Mouse (Mus musculus) ES-E14 (cell line): ENCODE results near the gene Galnt14. TPM values are rescaled to one million over a fixed set of nuclear protein-coding genes. Genes with fewer than 3 reads are reported as not detected.

Source experiments
- DNase-seq: peaks from one replicate; pipeline ENCODE4 v3.0.0-alpha.2; 2013; ENCODE audit warnings: low read depth, low spot score
- H3K27ac ChIP-seq: 2 replicates; pipeline ENCODE4 v1.5.1; 2012; ENCODE audit warnings: low read depth, mild to moderate bottlenecking, low read length, moderate library complexity, mixed read lengths; ENCODE audit not compliant: poor library complexity, insufficient read depth, severe bottlenecking
- H3K36me3 ChIP-seq: 2 replicates; pipeline ENCODE4 v1.6.1; 2012; ENCODE audit warnings: mild to moderate bottlenecking, low read length, moderate library complexity, mixed read lengths; ENCODE audit not compliant: control insufficient read depth, poor library complexity, insufficient read depth, severe bottlenecking
- H3K4me1 ChIP-seq, 2 experiments: fragments of 150-350 bp in 1 of 2; sonication (generic) in 1 of 2; 2 replicates each; pipeline ENCODE4 v1.6.1; 2012; ENCODE audit warnings: low read length in 2 of 2, mild to moderate bottlenecking in 1 of 2, mixed read lengths in 1 of 2; ENCODE audit not compliant: control insufficient read depth in 2 of 2, insufficient read depth in 2 of 2, poor library complexity in 1 of 2
- H3K4me3 ChIP-seq, 2 experiments: fragments of 150-350 bp in 1 of 2; sonication (generic) in 1 of 2; 2 replicates each; pipeline ENCODE4 v1.5.1; 2012; ENCODE audit warnings: low read length in 2 of 2, low read depth in 1 of 2, mild to moderate bottlenecking in 1 of 2, mixed read lengths in 1 of 2; ENCODE audit not compliant: insufficient read depth in 1 of 2, poor library complexity in 1 of 2, severe bottlenecking in 1 of 2
- H3K9ac ChIP-seq: 2 replicates; pipeline ENCODE4 v1.6.1; 2012; ENCODE audit warnings: low read depth, mild to moderate bottlenecking, low read length, mixed read lengths; ENCODE audit not compliant: poor library complexity, insufficient read depth, severe bottlenecking
- H3K9me3 ChIP-seq: fragments of 150-350 bp; sonication (generic); 2 replicates; pipeline ENCODE4 v1.6.1; 2012; ENCODE audit warnings: low read depth, mild to moderate bottlenecking, low read length; ENCODE audit not compliant: control insufficient read depth, insufficient read depth
- CHD2 ChIP-seq: IDR thresholded peaks from 2 replicates; pipeline ENCODE4 v1.6.1; 2014; ENCODE audit warnings: mild to moderate bottlenecking, low read depth, low read length, inconsistent platforms
- HCFC1 ChIP-seq: IDR thresholded peaks from 2 replicates; pipeline ENCODE4 v1.6.1; 2012; ENCODE audit warnings: low read length, inconsistent platforms, borderline replicate concordance; ENCODE audit not compliant: insufficient read depth
- MAFK ChIP-seq: IDR thresholded peaks from 2 replicates; pipeline ENCODE4 v1.6.1; 2014; ENCODE audit warnings: mild to moderate bottlenecking, low read depth, low read length, inconsistent platforms; ENCODE audit not compliant: insufficient read depth
- ZC3H11A ChIP-seq: IDR thresholded peaks from 2 replicates; pipeline ENCODE4 v1.6.1; 2012; ENCODE audit warnings: low read depth, mild to moderate bottlenecking, inconsistent platforms, low read length, borderline replicate concordance
- ZNF384 ChIP-seq: IDR thresholded peaks from 2 replicates; pipeline ENCODE4 v1.6.1; 2012; ENCODE audit warnings: low read depth, low read length, inconsistent platforms
- in situ Hi-C, 2 experiments: fragments of 600-800 bp; cut with MboI; formaldehyde crosslinking; loops; one replicate each; pipeline ENCODE4 v1.15.1; 2025; ENCODE audit warnings: low sequenced_read_pairs in 2 of 2, inconsistent platforms in 1 of 2; ENCODE audit not compliant: unreplicated experiment in 2 of 2
- total RNA-seq: library from RNA; depleted of rRNA; stranded (reverse); fragments of 300-350 nt; gene quantifications from 2 replicates; pipeline ENCODE4 v1.2.3, GENCODE M21; 2012

The Galnt14 gene
- total RNA-seq, 1 experiment = 4.6 TPM

DNA sequence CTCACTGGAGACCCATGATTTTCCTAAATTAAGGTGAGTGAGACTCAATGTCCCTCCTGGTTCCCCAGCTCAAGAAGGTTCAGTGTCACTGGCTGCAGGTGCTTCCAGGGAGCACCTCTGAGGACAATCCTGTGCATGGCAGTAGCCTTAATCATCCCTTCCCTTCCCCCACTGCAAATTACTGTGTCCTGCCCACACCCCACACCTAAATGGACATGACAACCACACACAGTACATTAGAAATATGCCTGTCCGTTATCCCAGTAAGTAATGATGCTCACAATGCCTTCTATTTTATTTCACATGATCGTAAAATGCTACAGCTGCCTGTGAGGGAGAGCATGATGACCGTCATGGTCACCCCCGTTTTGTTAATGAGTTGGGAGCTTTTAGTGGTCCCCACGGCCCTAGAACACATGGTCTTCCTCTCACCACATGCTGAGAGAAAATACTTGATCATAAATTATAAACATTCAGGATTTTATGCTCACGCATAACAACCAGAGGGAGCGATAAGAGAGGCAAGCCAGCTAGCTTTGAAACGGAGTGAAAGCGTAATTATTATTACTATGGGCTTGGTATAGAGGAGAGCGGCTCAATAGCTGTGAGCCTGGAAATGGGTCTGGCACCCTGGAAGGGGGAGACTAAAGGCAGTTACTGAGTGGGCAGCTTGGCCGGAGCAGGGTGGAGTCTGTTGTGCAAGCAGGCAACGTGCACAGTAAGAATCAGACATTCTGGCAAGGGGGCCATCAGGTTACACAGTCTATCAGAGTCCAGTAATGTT is 161.3 kb downstream of the Galnt14 start:
- Histone ChIP-seq H3K36me3 (no peaks in the 10 kb centered on the region), H3K9ac (no peak overlapping the region), H3K4me1 (no peaks in the 10 kb centered on the region), H3K4me3 (no peak overlapping the region), H3K27ac (no peak overlapping the region), H3K9me3 (no peaks in the 10 kb centered on the region)
- in situ Hi-C loops = no loop called here
- TF ChIP-seq ZNF384 (no peak), CHD2 (no peak), HCFC1 (no peak)
- no peak for DNase-seq

DNA sequence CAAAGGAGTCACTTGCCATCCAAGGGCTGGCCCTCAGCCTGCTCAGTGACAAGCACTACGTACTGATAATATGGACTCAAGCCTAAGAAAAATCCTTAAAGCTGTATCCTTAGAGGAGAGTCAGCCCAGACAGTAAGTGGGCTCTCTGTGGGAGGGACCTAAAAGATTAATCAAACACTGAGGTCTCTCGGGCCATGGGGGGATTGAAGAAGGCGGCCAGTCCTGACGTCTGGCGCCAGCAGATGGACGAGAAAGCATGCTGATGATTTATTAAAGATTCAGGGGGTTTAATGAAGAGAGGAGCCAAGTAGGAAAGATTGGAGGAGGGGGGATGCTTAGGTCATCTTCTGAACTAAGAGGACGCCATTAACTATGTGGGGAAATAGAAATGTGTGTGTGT is 162.1 kb downstream of the Galnt14 start:
- no peak for DNase-seq
- Histone ChIP-seq H3K36me3 (no peaks in the 10 kb centered on the region), H3K4me1 (no peaks in the 10 kb centered on the region), H3K27ac (no peak overlapping the region), H3K9ac (no peak overlapping the region), H3K9me3 (no peaks in the 10 kb centered on the region), H3K4me3 (no peak overlapping the region)
- in situ Hi-C loops = no loop called here
- TF ChIP-seq MAFK = no peak
- TF ChIP-seq HCFC1 = no peak
- no peak for TF ChIP-seq ZC3H11A
- TF ChIP-seq CHD2 = no peak
- TF ChIP-seq ZNF384 = no peak

DNA sequence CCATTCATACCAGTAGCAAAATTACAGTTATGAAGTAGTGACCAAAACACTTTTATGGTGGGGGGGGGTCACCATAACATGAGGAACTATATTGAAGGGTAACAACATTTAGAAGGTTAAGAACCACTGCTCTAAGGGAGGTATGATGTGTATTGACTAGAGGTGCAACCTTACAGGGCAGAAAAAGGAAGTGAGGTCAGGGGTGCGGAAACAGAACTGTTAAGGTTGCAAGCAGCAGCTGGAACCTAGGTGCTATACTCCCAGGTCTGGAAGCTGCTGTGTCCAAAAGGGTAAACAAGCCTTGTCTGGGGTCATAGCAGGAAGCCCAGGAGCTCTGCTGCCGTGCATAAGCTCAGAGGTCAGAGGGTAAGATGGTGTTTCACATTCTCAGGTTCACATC is 162.8 kb downstream of the Galnt14 start:
- no peak overlapping the region for H3K4me3 ChIP-seq
- no peak overlapping the region for H3K9ac ChIP-seq
- no peaks in the 10 kb centered on the region for H3K9me3 ChIP-seq
- in situ Hi-C loops = no loop called here
- DNase-seq = no peak
- no peaks in the 10 kb centered on the region for H3K4me1 ChIP-seq
- no peak for TF ChIP-seq ZC3H11A
- TF ChIP-seq HCFC1 = no peak
- no peak for TF ChIP-seq MAFK
- no peak for TF ChIP-seq ZNF384
- TF ChIP-seq CHD2 = no peak
- H3K27ac ChIP-seq = no peak overlapping the region
- no peaks in the 10 kb centered on the region for H3K36me3 ChIP-seq

DNA sequence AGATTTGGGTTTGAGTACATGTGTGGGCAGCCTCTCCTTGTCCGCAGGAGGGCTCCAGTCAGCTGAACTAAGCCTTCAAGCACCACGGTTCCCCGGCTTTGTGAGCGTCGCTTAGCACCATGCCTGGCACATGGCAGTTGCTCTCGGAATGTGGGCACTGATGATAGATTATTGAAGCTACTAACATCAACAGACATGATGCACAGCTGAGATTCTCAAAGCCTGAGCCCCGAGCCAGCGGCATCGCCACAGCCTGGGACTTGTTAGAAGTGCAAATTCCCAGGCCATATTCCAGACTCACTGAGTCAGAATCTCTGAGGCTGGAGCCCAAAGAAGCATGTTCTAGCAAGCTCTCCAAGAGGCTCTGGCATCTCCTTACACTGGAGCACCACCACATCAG is 168.3 kb downstream of the Galnt14 start:
- H3K4me3 ChIP-seq = no peak overlapping the region

DNA sequence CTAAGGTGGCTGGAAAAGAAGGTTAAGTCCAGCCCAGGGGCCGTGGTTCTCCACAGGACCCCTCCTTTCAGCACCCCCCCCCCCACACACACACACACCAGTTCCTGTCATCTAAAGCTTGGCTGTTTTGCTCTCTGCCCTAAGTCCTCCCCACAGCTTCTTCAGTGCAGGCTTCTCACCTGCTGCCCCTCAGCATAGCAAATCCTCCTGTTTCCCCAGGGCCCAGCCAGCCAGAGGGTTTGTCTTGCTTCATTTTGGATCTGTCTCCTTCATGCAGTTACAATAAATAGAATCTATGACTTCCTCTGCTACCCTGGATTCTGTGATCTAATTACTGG is 169.1 kb downstream of the Galnt14 start:
- Histone ChIP-seq H3K4me1 (no peaks in the 10 kb centered on the region), H3K9ac (no peak overlapping the region), H3K27ac (no peak overlapping the region), H3K36me3 (no peaks in the 10 kb centered on the region), H3K9me3 (no peaks in the 10 kb centered on the region), H3K4me3 (no peak overlapping the region)
- TF ChIP-seq HCFC1 (no peak), ZNF384 (no peak)
- DNase-seq = no peak
- in situ Hi-C loops = no loop called here

More for the DNA sequence above, 168.3 kb downstream of the Galnt14 start:
- Histone ChIP-seq H3K9me3 (no peaks in the 10 kb centered on the region), H3K4me1 (no peaks in the 10 kb centered on the region), H3K9ac (no peak overlapping the region), H3K27ac (no peak overlapping the region), H3K36me3 (no peaks in the 10 kb centered on the region)
- TF ChIP-seq HCFC1 (no peak), ZC3H11A (no peak), CHD2 (no peak), ZNF384 (no peak), MAFK (no peak)
- no peak for DNase-seq
- in situ Hi-C loops = no loop called here
